Mouse (Mus musculus) heart, adult 2 months (tissue): Measurements from ENCODE around the gene Otogl. TPM values are rescaled to one million over a fixed set of nuclear protein-coding genes. Genes with fewer than 3 reads are reported as not detected.
A peak's percentile ranks its signal among the peaks of the same experiment; 100 is the strongest.

Experiments used
- DNase-seq, 2 experiments: peaks; one replicate each; pipeline ENCODE4 v3.0.0; 2021
- H3K27ac ChIP-seq: fragments of 200-600 bp; 2 replicates; pipeline ENCODE4 v1.8.1; 2022
- H3K27me3 ChIP-seq: fragments of 200-500 bp; 2 replicates; pipeline ENCODE4 v1.6.1; 2012; ENCODE audit warnings: mild to moderate bottlenecking, low read length, inconsistent platforms, mixed read lengths; ENCODE audit not compliant: control insufficient read depth, insufficient read depth
- H3K36me3 ChIP-seq: fragments of 200-500 bp; 2 replicates; pipeline ENCODE4 v1.6.1; 2012; ENCODE audit warnings: low read length, inconsistent platforms; ENCODE audit not compliant: control insufficient read depth, insufficient read depth
- H3K4me1 ChIP-seq: fragments of 200-500 bp; 2 replicates; pipeline ENCODE4 v1.6.1; 2011; ENCODE audit warnings: low read length; ENCODE audit not compliant: control insufficient read depth, insufficient read depth
- H3K4me3 ChIP-seq: fragments of 200-600 bp; 2 replicates; pipeline ENCODE4 v1.8.1; 2022
- H3K79me2 ChIP-seq: fragments of 200-500 bp; replicated peaks from 2 replicates; pipeline ENCODE4 v1.6.1; 2012; ENCODE audit warnings: mild to moderate bottlenecking, inconsistent platforms, low read length, moderate library complexity, mixed read lengths; ENCODE audit not compliant: control insufficient read depth, insufficient read depth
- H3K9ac ChIP-seq: fragments of 200-500 bp; 2 replicates; pipeline ENCODE4 v1.6.1; 2012; ENCODE audit warnings: low read depth, mild to moderate bottlenecking, control low read depth, inconsistent platforms, low read length, mixed read lengths
- CTCF ChIP-seq: fragments of 200-600 bp; IDR thresholded peaks from 2 replicates; pipeline ENCODE4 v1.8.1; 2022; ENCODE audit warnings: antibody characterized with exemption, mild to moderate bottlenecking, moderate library complexity
- EP300 ChIP-seq: fragments of 200-500 bp; IDR thresholded peaks from 2 replicates; pipeline ENCODE4 v1.6.1; 2011; ENCODE audit warnings: low read depth, low read length, control low read depth; ENCODE audit not compliant: insufficient read depth
- POLR2A ChIP-seq: fragments of 200-500 bp; IDR thresholded peaks from 2 replicates; pipeline ENCODE4 v1.6.1; 2011; ENCODE audit warnings: mild to moderate bottlenecking, low read depth, low read length, control low read depth; ENCODE audit not compliant: insufficient read depth
- WGBS: fragments of 180-500 bp; shearing (Covaris S2); methylation state at CpG from one replicate; pipeline ENCODE4 v1.1.7; 2018; 5-methylcytosine and 5-hydroxymethylcytosine counted together
- intact Hi-C: fragments of 180-260 bp; cut with DNase I; formaldehyde crosslinking; loops from one replicate; pipeline ENCODE4 v1.15.1; 2025
- polyA plus RNA-seq: library from polyadenylated mRNA; depleted of rRNA; stranded (reverse); fragments of >200 nt; gene quantifications from 2 replicates; pipeline ENCODE4 v1.2.3, GENCODE M21; 2012
- total RNA-seq, 2 experiments: library from RNA; stranded (reverse); gene quantifications; 2 replicates each; pipeline ENCODE4 v1.2.3; 2021

Gene Otogl
- total and polyA plus RNA-seq, 3 experiments, result 0.02 to 0.07 TPM; not detected in 1

DNA sequence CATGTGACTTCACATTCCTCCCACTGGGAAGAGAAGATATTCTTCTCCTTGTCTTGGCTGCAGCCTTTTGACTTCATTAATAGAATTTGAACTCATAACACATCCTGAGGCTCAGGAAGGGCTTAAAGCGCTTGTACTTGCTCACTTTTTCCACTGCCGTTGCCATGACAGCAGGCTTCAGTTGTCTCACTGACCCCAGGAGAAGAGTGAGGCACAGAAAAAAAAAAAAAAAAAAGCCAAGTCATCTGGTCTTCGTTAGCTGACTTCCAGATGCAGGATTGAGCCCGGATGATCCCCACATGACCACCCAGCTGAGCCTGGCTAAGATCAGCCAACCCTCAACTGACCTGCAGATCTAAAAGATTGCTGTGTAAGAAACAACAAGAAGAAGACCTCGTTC lies 34.4 kb upstream of the Otogl start:
- no peaks in the 10 kb centered on the region for H3K27me3 ChIP-seq
- H3K36me3 ChIP-seq, result no peaks in the 10 kb centered on the region
- no peak overlapping the region for H3K27ac ChIP-seq
- H3K9ac ChIP-seq, result no peak overlapping the region
- TF ChIP-seq EP300 (no peak), CTCF (no peak), POLR2A (no peak)
- H3K4me3 ChIP-seq, result no peak overlapping the region
- intact Hi-C loops, result no loop called here
- WGBS, result 44% methylated on average over 5 of the region's 5 CpGs
- H3K79me2 ChIP-seq, result no peaks in the 10 kb centered on the region
- DNase-seq, result no peak
- H3K4me1 ChIP-seq, result no peaks in the 10 kb centered on the region

DNA sequence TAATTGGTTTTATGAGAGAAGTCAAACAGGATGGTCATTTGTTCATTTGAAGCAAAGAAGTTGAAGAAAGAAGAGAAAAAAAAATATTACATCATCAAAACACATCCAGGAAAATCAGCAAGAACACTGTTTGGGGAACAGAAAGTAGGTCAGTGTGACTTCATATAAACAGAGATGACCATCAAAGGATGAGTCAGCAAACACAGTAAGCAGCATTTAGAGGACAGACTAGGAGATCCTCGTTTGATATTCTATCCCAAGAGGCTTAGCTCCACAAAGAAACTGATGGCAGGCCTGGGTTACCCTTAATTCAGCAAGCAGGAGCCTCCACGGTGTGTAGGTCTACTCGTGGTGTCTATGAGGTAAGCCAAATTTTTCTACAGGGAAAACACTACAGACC lies 31.9 kb upstream of the Otogl start:
- H3K36me3 ChIP-seq, result peaks cover 4% of the 10 kb centered on the region; the same call in 1 of the 2 replicates
- intact Hi-C loops, result no loop called here
- no peaks in the 10 kb centered on the region for H3K79me2 ChIP-seq
- no peaks in the 10 kb centered on the region; the same call in 1 of the 2 replicates for H3K4me1 ChIP-seq
- H3K27ac ChIP-seq, result no peak overlapping the region
- 69% methylated on average over 3 of the region's 3 CpGs for WGBS
- TF ChIP-seq POLR2A (no peak), CTCF (no peak), EP300 (no peak)
- no peak for DNase-seq
- no peak overlapping the region for H3K9ac ChIP-seq
- no peak overlapping the region for H3K4me3 ChIP-seq
- H3K27me3 ChIP-seq, result no peaks in the 10 kb centered on the region

- no peak overlapping the region for H3K9ac ChIP-seq
- no peak overlapping the region for H3K27ac ChIP-seq
- H3K79me2 ChIP-seq, result no peaks in the 10 kb centered on the region
- intact Hi-C loops, result no loop called here
- no peak for DNase-seq
- TF ChIP-seq EP300, result no peak
- no peak for TF ChIP-seq CTCF
- no peak for TF ChIP-seq POLR2A
- no peaks in the 10 kb centered on the region; the same call in 1 of the 2 replicates for H3K4me1 ChIP-seq
- no peak overlapping the region for H3K4me3 ChIP-seq
- WGBS, result 85% methylated on average over 4 of the region's 4 CpGs
- H3K36me3 ChIP-seq, result peaks cover 4% of the 10 kb centered on the region; the same call in 1 of the 2 replicates
- no peaks in the 10 kb centered on the region for H3K27me3 ChIP-seq
These were observed 29.4 kb upstream of the Otogl start for GRCm38 (mm10) chr10:107941188-107941900.

GRCm38 (mm10) chr10:107940302-107940701 lies 28.4 kb upstream of the Otogl start:
- Histone ChIP-seq H3K9ac (no peak overlapping the region), H3K4me3 (no peak overlapping the region), H3K36me3 (peaks cover 4% of the 10 kb centered on the region; the same call in 1 of the 2 replicates), H3K27me3 (no peaks in the 10 kb centered on the region), H3K27ac (peak overlapping the region; percentile 24), H3K79me2 (no peaks in the 10 kb centered on the region), H3K4me1 (no peaks in the 10 kb centered on the region; the same call in 1 of the 2 replicates)
- intact Hi-C loops, result loop anchor here (1.0 kb wide), 1 partner anchor 38 kb away; no protein-coding TSS in a partner anchor
- DNase-seq, result no peak
- no peak for TF ChIP-seq EP300
- TF ChIP-seq POLR2A, result no peak
- TF ChIP-seq CTCF, result no peak
- WGBS, result 6% methylated on average over 6 of the region's 6 CpGs

DNA sequence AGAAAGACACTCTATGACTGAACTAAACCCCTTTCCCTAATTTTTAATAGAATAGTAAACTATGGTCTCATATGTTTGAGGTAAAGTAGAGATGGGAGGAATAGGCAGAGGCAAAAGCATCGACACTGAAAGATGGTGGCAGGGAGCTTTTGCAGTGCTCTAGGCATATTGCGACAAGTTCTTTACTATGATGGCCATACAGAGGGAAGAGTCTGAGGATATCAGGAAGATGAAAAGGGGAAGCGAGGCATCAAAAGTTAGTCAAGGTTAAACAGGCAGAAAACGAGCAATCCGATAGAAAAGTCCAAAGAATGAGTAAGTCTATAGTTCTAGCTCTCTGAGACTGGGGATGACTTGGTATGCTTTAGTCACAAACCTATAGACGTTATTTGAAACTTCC lies 27.9 kb upstream of the Otogl start:
- no peaks in the 10 kb centered on the region for H3K27me3 ChIP-seq
- H3K79me2 ChIP-seq, result no peaks in the 10 kb centered on the region
- H3K27ac ChIP-seq, result peak overlapping the region; percentile 24
- intact Hi-C loops, result loop anchor here (1.0 kb wide), 1 partner anchor 38 kb away; no protein-coding TSS in a partner anchor
- H3K36me3 ChIP-seq, result peaks cover 4% of the 10 kb centered on the region; the same call in 1 of the 2 replicates
- H3K4me1 ChIP-seq, result no peaks in the 10 kb centered on the region; the same call in 1 of the 2 replicates
- no peak for DNase-seq
- no peak overlapping the region for H3K4me3 ChIP-seq
- no peak for TF ChIP-seq EP300
- no peak for TF ChIP-seq POLR2A
- no peak for TF ChIP-seq CTCF
- H3K9ac ChIP-seq, result no peak overlapping the region
- WGBS, result 72% methylated on average over 6 of the region's 6 CpGs

DNA sequence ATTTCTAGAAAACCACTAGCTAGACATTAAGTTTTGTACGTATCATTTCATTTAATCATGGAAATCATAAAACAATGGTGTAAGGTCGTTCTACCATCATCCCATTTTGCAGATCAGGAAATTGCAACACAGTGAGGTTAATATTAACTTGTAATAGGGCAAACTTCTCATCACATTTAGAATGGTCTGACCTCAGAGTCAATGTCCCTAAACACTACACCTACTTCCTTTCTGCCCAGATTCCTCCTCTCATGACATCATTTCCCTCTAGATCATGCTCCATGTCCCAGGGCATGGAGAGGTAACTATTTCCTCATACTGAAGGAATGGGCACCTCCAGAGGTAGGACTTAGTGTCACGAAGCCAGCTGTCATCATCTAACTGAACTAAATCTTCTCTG lies 22.1 kb upstream of the Otogl start:
- Histone ChIP-seq H3K4me1 (peaks cover 9% of the 10 kb centered on the region), H3K27ac (no peak overlapping the region), H3K79me2 (no peaks in the 10 kb centered on the region), H3K4me3 (no peak overlapping the region), H3K9ac (no peak overlapping the region), H3K36me3 (peaks cover 20% of the 10 kb centered on the region), H3K27me3 (no peaks in the 10 kb centered on the region)
- WGBS, result 76% methylated on average over 3 of the region's 3 CpGs
- intact Hi-C loops, result loop anchor here (5.0 kb wide), 3 partner anchors 158 to 513 kb away; no protein-coding TSS in a partner anchor
- no peak for TF ChIP-seq POLR2A
- TF ChIP-seq CTCF, result no peak
- TF ChIP-seq EP300, result no peak
- DNase-seq, result no peak
